Mouse (Mus musculus): ENCODE measurements around the gene Hsf2bp.

DNA sequence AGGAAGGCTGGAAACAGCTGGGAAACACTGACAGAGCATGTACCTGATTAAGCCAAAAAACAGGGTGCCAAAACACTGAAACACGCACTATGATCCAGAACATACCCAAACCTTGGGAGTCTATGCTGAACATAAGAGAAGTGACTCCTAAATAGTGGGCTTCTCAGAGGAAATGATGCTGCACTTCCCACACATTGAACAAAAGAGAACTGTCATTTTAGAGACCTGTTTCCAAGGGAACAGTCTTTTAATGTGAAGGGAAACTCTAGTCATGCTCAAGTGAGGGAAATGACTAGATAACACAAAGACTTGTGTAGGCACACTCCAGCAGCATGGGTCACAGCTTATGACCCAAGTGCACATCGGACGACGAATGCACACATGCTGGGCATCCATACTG is 68.8 kb downstream of the Hsf2bp start:
- TF ChIP-seq GATA1 (IDR thresholded peaks at IDR 0.05; ENCODE audit: borderline replicate concordance, low read length) (no peak), FLI1 (IDR thresholded peaks at IDR 0.05; ENCODE audit: low read length) (no peak)

Measured in megakaryocyte, embryonic 14.5 days (primary cell).